Mouse (Mus musculus) E14TG2a.4 (cell line): Measurements from ENCODE around the gene S100a10.

ENCODE experiments used
- CTCF ChIP-seq: conservative IDR thresholded peaks from 2 replicates; pipeline ENCODE4 v1.5.1; 2014; ENCODE audit warnings: low read length
- NANOG ChIP-seq: IDR thresholded peaks from 2 replicates; pipeline ENCODE4 v1.6.1; 2014; ENCODE audit warnings: borderline replicate concordance, low read length, mixed read lengths
- POU5F1 ChIP-seq: IDR thresholded peaks from 2 replicates; pipeline ENCODE4 v1.6.1; 2014; ENCODE audit warnings: low read length, borderline replicate concordance

DNA sequence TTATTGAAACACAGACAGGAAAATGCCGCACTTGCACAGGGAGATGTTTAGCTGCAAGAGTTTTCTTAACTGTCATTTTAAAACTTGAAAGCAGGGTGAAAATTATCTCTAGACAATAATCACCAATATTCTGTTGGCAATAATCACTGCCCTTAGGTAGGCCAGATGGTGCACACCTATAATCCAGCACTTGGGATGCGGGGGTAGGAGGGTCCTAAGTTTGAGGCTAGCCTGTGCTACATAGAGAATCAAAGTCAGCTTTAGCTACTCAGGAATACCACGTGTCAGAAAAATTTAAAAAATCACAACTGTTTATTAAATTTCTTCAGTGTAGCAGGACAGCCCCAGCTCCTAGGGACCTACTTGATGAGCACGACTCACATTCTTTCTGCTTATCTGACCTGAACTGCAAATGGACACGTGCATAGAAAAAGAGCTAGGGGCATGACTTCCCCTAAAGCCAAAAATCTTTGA is 35.0 kb upstream of the S100a10 start:
- TF ChIP-seq CTCF (no peak), NANOG (no peak), POU5F1 (no peak)
